32 mouse cellular contexts compared by ENCODE assay signal in the genomic region with DNA sequence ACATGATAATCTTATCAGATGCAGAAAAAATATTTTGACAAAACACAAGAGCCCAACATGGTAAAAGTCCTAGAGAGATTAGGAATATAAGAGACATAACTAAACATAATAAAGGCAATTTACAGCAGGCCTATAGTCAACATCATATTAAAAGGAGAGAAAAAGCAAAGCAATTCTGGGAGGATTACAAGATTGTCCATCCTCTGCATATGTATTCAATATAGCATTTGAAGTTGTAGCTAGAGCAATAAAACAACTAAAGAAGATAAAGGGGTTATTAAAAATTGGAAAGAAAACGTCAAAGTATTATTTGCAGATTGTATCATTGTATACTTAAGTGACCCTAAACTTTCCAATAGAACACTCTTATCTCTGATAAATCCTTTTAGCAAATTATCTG.
"Had no signal": no experiment of that assay in that cellular context is flagged by ENCODE, and none has a peak within 500 bp of the region (broad histone marks: within the 10 kb centered on the region; RNA-seq: fewer than 3 reads in every experiment).

No protein-coding gene starts in this region.

- H3K9me3 ChIP-seq: heart, embryonic 10.5 days; heart, embryonic 12.5 days; heart, embryonic 13.5 days; heart, embryonic 15.5 days; hindbrain, embryonic 10.5 days; hindbrain, embryonic 12.5 days; hindbrain, embryonic 13.5 days; hindbrain, embryonic 15.5 days; kidney, embryonic 15.5 days had no signal

- DNase-seq: heart, postnatal 14 days; heart, postnatal 36 days; heart, postnatal 4 days; kidney, adult 11 months; kidney, adult 18-20 months; kidney, adult 2 months; kidney, adult 8-10 months; kidney, adult 9 months; kidney, postnatal 10 days; kidney, postnatal 14 days; kidney, postnatal 25 days; kidney, postnatal 36 days; kidney, postnatal 4 days; layer of hippocampus, adult 9-11 months; layer of hippocampus, postnatal 36 days had no signal

- H3K9ac ChIP-seq: heart, embryonic 12.5 days; heart, embryonic 13.5 days; heart, embryonic 15.5 days; hindbrain, embryonic 12.5 days; hindbrain, embryonic 13.5 days; hindbrain, embryonic 14.5 days; hindbrain, embryonic 15.5 days; kidney, embryonic 15.5 days had no signal

- ATAC-seq: hindbrain, embryonic 16.5 days; hindbrain, postnatal 0 days; inflammation-experienced regulatory T-cells, adult 6 months had no signal

- H3K4me3 ChIP-seq: heart, embryonic 10.5 days; heart, embryonic 12.5 days; heart, embryonic 13.5 days; heart, embryonic 15.5 days; hindbrain, embryonic 10.5 days; hindbrain, embryonic 12.5 days; hindbrain, embryonic 13.5 days; hindbrain, embryonic 15.5 days; kidney, embryonic 15.5 days; layer of hippocampus, adult 2 months; left cerebral cortex, adult 2 months had no signal

- H3K27ac ChIP-seq: heart, embryonic 10.5 days; heart, embryonic 13.5 days; heart, embryonic 15.5 days; hindbrain, embryonic 10.5 days; hindbrain, embryonic 12.5 days; hindbrain, embryonic 13.5 days; hindbrain, embryonic 14.5 days; hindbrain, embryonic 15.5 days; hindbrain, postnatal 0 days; kidney, embryonic 15.5 days; kidney, postnatal 0 days; layer of hippocampus, adult 2 months; left cerebral cortex, adult 2 months had no signal

- H3K27me3 ChIP-seq: heart, embryonic 12.5 days; heart, embryonic 13.5 days; heart, embryonic 15.5 days; hindbrain, embryonic 12.5 days; hindbrain, embryonic 13.5 days; hindbrain, embryonic 15.5 days; kidney, embryonic 15.5 days had no signal

- H3K4me2 ChIP-seq: heart, embryonic 11.5 days; heart, embryonic 12.5 days; heart, embryonic 13.5 days; heart, embryonic 15.5 days; hindbrain, embryonic 12.5 days; hindbrain, embryonic 13.5 days; hindbrain, embryonic 14.5 days; hindbrain, embryonic 15.5 days; kidney, embryonic 15.5 days had no signal

- H3K4me1 ChIP-seq: heart, embryonic 10.5 days; heart, embryonic 12.5 days; heart, embryonic 13.5 days; heart, embryonic 15.5 days; hindbrain, embryonic 10.5 days; hindbrain, embryonic 12.5 days; hindbrain, embryonic 13.5 days; hindbrain, embryonic 15.5 days; kidney, embryonic 15.5 days had no signal

- H3K36me3 ChIP-seq: heart, embryonic 10.5 days; heart, embryonic 12.5 days; heart, embryonic 13.5 days; heart, embryonic 15.5 days; hindbrain, embryonic 10.5 days; hindbrain, embryonic 12.5 days; hindbrain, embryonic 13.5 days; hindbrain, embryonic 15.5 days; kidney, embryonic 15.5 days had no signal
